Mouse (Mus musculus): Measurements from ENCODE around the gene Rtn4. TPM values are rescaled to one million over a fixed set of nuclear protein-coding genes. Genes with fewer than 3 reads are reported as not detected.

The Rtn4 gene
- polyA plus RNA-seq, 1 experiment, result 48.0 TPM

- WGBS, result 18% methylated on average over 12 of the region's 12 CpGs
- Histone ChIP-seq H3K4me1 (ENCODE audit: control insufficient read depth, insufficient read depth, insufficient read length, low read length) (no peaks in the 10 kb centered on the region), H3K36me3 (ENCODE audit: control insufficient read depth, insufficient read depth, low read length) (no peaks in the 10 kb centered on the region), H3K4me3 (ENCODE audit: low read depth, low read length) (no peak overlapping the region), H3K27ac (ENCODE audit: insufficient read depth, low read depth, low read length) (no peak overlapping the region), H3K27me3 (ENCODE audit: control insufficient read depth, insufficient read depth, low read length) (no peaks in the 10 kb centered on the region)
- TF ChIP-seq CTCF (IDR thresholded peaks at IDR 0.05; ENCODE audit: extremely low read depth, insufficient read length, insufficient replicate concordance, low read depth, low read length) (peak; percentile 62; the same call in 1 of the 2 replicates), POLR2A (IDR thresholded peaks at IDR 0.05; ENCODE audit: low read depth, low read length) (no peak)
Observed at GRCm38 (mm10) chr11:29692111-29692682, 550 bp upstream of the Rtn4 start.

- Histone ChIP-seq H3K4me1 (ENCODE audit: control insufficient read depth, insufficient read depth, insufficient read length, low read length) (no peaks in the 10 kb centered on the region), H3K27ac (ENCODE audit: insufficient read depth, low read depth, low read length) (peak overlapping the region; percentile 48), H3K27me3 (ENCODE audit: control insufficient read depth, insufficient read depth, low read length) (no peaks in the 10 kb centered on the region), H3K4me3 (ENCODE audit: low read depth, low read length) (peak overlapping the region; percentile 87), H3K36me3 (ENCODE audit: control insufficient read depth, insufficient read depth, low read length) (no peaks in the 10 kb centered on the region)
- under 1% methylated on average over 53 of the region's 53 CpGs for whole genome bisulfite sequencing
- TF ChIP-seq POLR2A (IDR thresholded peaks at IDR 0.05; ENCODE audit: low read depth, low read length) (0 out of 2 replicates have a peak, but pooled peaks have one; percentile 14), CTCF (IDR thresholded peaks at IDR 0.05; ENCODE audit: extremely low read depth, insufficient read length, insufficient replicate concordance, low read depth, low read length) (peak; percentile 67)
Observed at GRCm38 (mm10) chr11:29693576-29694410, 1.0 kb downstream of the Rtn4 start.

- H3K27ac ChIP-seq (ENCODE audit: insufficient read depth, low read depth, low read length), result no peak overlapping the region
- no peak overlapping the region for H3K4me3 ChIP-seq (ENCODE audit: low read depth, low read length)
- no peaks in the 10 kb centered on the region for H3K4me1 ChIP-seq (ENCODE audit: control insufficient read depth, insufficient read depth, insufficient read length, low read length)
- TF ChIP-seq CTCF (IDR thresholded peaks at IDR 0.05; ENCODE audit: extremely low read depth, insufficient read length, insufficient replicate concordance, low read depth, low read length) (no peak), POLR2A (IDR thresholded peaks at IDR 0.05; ENCODE audit: low read depth, low read length) (no peak)
- no peaks in the 10 kb centered on the region for H3K36me3 ChIP-seq (ENCODE audit: control insufficient read depth, insufficient read depth, low read length)
- H3K27me3 ChIP-seq (ENCODE audit: control insufficient read depth, insufficient read depth, low read length), result no peaks in the 10 kb centered on the region
Observed at GRCm38 (mm10) chr11:29694754-29695153, 2.0 kb downstream of the Rtn4 start.

GRCm38 (mm10) chr11:29702721-29703120, 10.0 kb downstream of the Rtn4 start:
- Histone ChIP-seq H3K4me1 (ENCODE audit: control insufficient read depth, insufficient read depth, insufficient read length, low read length) (no peaks in the 10 kb centered on the region), H3K4me3 (ENCODE audit: low read depth, low read length) (no peak overlapping the region), H3K27me3 (ENCODE audit: control insufficient read depth, insufficient read depth, low read length) (no peaks in the 10 kb centered on the region), H3K36me3 (ENCODE audit: control insufficient read depth, insufficient read depth, low read length) (no peaks in the 10 kb centered on the region), H3K27ac (ENCODE audit: insufficient read depth, low read depth, low read length) (no peak overlapping the region)
- 82% methylated on average over 3 of the region's 3 CpGs for WGBS
- TF ChIP-seq POLR2A (IDR thresholded peaks at IDR 0.05; ENCODE audit: low read depth, low read length), result no peak
- no peak for TF ChIP-seq CTCF (IDR thresholded peaks at IDR 0.05; ENCODE audit: extremely low read depth, insufficient read length, insufficient replicate concordance, low read depth, low read length)

GRCm38 (mm10) chr11:29705263-29705662, 12.5 kb downstream of the Rtn4 start:
- Histone ChIP-seq H3K4me3 (ENCODE audit: low read depth, low read length) (no peak overlapping the region), H3K27ac (ENCODE audit: insufficient read depth, low read depth, low read length) (no peak overlapping the region), H3K36me3 (ENCODE audit: control insufficient read depth, insufficient read depth, low read length) (no peaks in the 10 kb centered on the region; the same call in 1 of the 2 replicates), H3K4me1 (ENCODE audit: control insufficient read depth, insufficient read depth, insufficient read length, low read length) (no peaks in the 10 kb centered on the region), H3K27me3 (ENCODE audit: control insufficient read depth, insufficient read depth, low read length) (no peaks in the 10 kb centered on the region)
- TF ChIP-seq CTCF (IDR thresholded peaks at IDR 0.05; ENCODE audit: extremely low read depth, insufficient read length, insufficient replicate concordance, low read depth, low read length) (no peak), POLR2A (IDR thresholded peaks at IDR 0.05; ENCODE audit: low read depth, low read length) (no peak)

- WGBS, result 89% methylated on average over 4 of the region's 4 CpGs
- no peak overlapping the region for H3K27ac ChIP-seq (ENCODE audit: insufficient read depth, low read depth, low read length)
- no peaks in the 10 kb centered on the region; the same call in 1 of the 2 replicates for H3K36me3 ChIP-seq (ENCODE audit: control insufficient read depth, insufficient read depth, low read length)
- H3K27me3 ChIP-seq (ENCODE audit: control insufficient read depth, insufficient read depth, low read length), result no peaks in the 10 kb centered on the region
- no peaks in the 10 kb centered on the region for H3K4me1 ChIP-seq (ENCODE audit: control insufficient read depth, insufficient read depth, insufficient read length, low read length)
- H3K4me3 ChIP-seq (ENCODE audit: low read depth, low read length), result no peak overlapping the region
- TF ChIP-seq POLR2A (IDR thresholded peaks at IDR 0.05; ENCODE audit: low read depth, low read length) (no peak), CTCF (IDR thresholded peaks at IDR 0.05; ENCODE audit: extremely low read depth, insufficient read length, insufficient replicate concordance, low read depth, low read length) (no peak)
Observed at GRCm38 (mm10) chr11:29706845-29707244, 14.1 kb downstream of the Rtn4 start.

- TF ChIP-seq CTCF (IDR thresholded peaks at IDR 0.05; ENCODE audit: extremely low read depth, insufficient read length, insufficient replicate concordance, low read depth, low read length) (no peak), POLR2A (IDR thresholded peaks at IDR 0.05; ENCODE audit: low read depth, low read length) (no peak)
- Histone ChIP-seq H3K4me1 (ENCODE audit: control insufficient read depth, insufficient read depth, insufficient read length, low read length) (no peaks in the 10 kb centered on the region), H3K36me3 (ENCODE audit: control insufficient read depth, insufficient read depth, low read length) (no peaks in the 10 kb centered on the region; the same call in 1 of the 2 replicates), H3K27me3 (ENCODE audit: control insufficient read depth, insufficient read depth, low read length) (no peaks in the 10 kb centered on the region), H3K4me3 (ENCODE audit: low read depth, low read length) (no peak overlapping the region), H3K27ac (ENCODE audit: insufficient read depth, low read depth, low read length) (no peak overlapping the region)
Observed at GRCm38 (mm10) chr11:29709512-29709911, 16.8 kb downstream of the Rtn4 start.

All from small intestine, adult 2 months (tissue).